Mouse (Mus musculus): ENCODE data around the gene Pik3r2. TPM values are rescaled to one million over a fixed set of nuclear protein-coding genes. Genes with fewer than 3 reads are reported as not detected.
A peak's percentile ranks its signal among the peaks of the same experiment; 100 is the strongest.

Pik3r2 gene
- polyA plus RNA-seq, 1 experiment, result 56.3 TPM

DNA sequence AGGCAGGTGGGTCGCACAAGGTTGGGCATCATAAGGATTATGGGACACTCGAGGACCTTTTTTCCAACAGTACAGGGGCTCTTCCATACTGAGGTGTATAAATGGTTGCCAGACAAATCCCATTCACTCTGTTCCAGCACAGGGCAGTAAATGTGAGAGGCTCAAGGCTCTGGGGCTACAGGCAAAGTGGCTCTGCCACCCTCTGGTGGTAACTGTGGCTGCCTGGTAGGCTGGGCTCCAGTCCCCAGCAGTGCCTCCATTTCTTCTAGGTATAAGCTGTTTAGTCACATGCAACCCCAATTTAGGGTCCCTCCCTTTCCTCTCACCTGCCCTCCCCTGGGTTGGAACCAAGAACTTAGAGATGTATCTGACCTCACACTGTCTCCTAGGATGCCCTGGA is 18.9 kb upstream of the Pik3r2 start:
- 93% methylated on average over 2 of the region's 2 CpGs for WGBS
- no peaks in the 10 kb centered on the region for H3K36me3 ChIP-seq (ENCODE audit: control insufficient read depth, insufficient read depth, low read length)
- no peak for DNase-seq (ENCODE audit: low read depth in 1 of 2, low spot score in 2 of 2)
- TF ChIP-seq CTCF (IDR thresholded peaks at IDR 0.05; ENCODE audit: extremely low read depth, insufficient read depth, insufficient read length, insufficient replicate concordance) (no peak), POLR2A (IDR thresholded peaks at IDR 0.05; ENCODE audit: low read depth, low read length) (no peak)
- no peak overlapping the region for H3K4me3 ChIP-seq (ENCODE audit: extremely low read depth, insufficient read depth, insufficient read length)
- peaks cover 28% of the 10 kb centered on the region for H3K4me1 ChIP-seq (ENCODE audit: control insufficient read depth, insufficient read depth, insufficient read length)
- H3K27ac ChIP-seq (ENCODE audit: insufficient read depth, low read length), result no peak overlapping the region
- H3K27me3 ChIP-seq (ENCODE audit: control insufficient read depth, insufficient read depth, low read length), result no peaks in the 10 kb centered on the region

GRCm38 (mm10) chr8:70794215-70794614 is 17.7 kb upstream of the Pik3r2 start:
- 81% methylated on average over 2 of the region's 2 CpGs for WGBS
- DNase-seq (ENCODE audit: low read depth in 1 of 2, low spot score in 2 of 2), result no peak
- Histone ChIP-seq H3K36me3 (ENCODE audit: control insufficient read depth, insufficient read depth, low read length) (peaks cover 6% of the 10 kb centered on the region), H3K27me3 (ENCODE audit: control insufficient read depth, insufficient read depth, low read length) (no peaks in the 10 kb centered on the region), H3K4me1 (ENCODE audit: control insufficient read depth, insufficient read depth, insufficient read length) (peaks cover 28% of the 10 kb centered on the region), H3K4me3 (ENCODE audit: extremely low read depth, insufficient read depth, insufficient read length) (no peak overlapping the region), H3K27ac (ENCODE audit: insufficient read depth, low read length) (no peak overlapping the region)
- no peak for TF ChIP-seq POLR2A (IDR thresholded peaks at IDR 0.05; ENCODE audit: low read depth, low read length)
- TF ChIP-seq CTCF (IDR thresholded peaks at IDR 0.05; ENCODE audit: extremely low read depth, insufficient read depth, insufficient read length, insufficient replicate concordance), result no peak

- H3K4me1 ChIP-seq (ENCODE audit: control insufficient read depth, insufficient read depth, insufficient read length), result peaks cover 23% of the 10 kb centered on the region
- peak overlapping the region; percentile 47; the same call in 1 of the 2 replicates for H3K4me3 ChIP-seq (ENCODE audit: extremely low read depth, insufficient read depth, insufficient read length)
- TF ChIP-seq CTCF (IDR thresholded peaks at IDR 0.05; ENCODE audit: extremely low read depth, insufficient read depth, insufficient read length, insufficient replicate concordance), result no peak
- TF ChIP-seq POLR2A (IDR thresholded peaks at IDR 0.05; ENCODE audit: low read depth, low read length), result no peak
- peak overlapping the region; percentile 55 for H3K27ac ChIP-seq (ENCODE audit: insufficient read depth, low read length)
- DNase-seq (ENCODE audit: low read depth in 1 of 2, low spot score in 2 of 2), result peak; percentile 77 to 85
- no peaks in the 10 kb centered on the region for H3K27me3 ChIP-seq (ENCODE audit: control insufficient read depth, insufficient read depth, low read length)
- WGBS, result under 1% methylated on average over 20 of the region's 20 CpGs
- H3K36me3 ChIP-seq (ENCODE audit: control insufficient read depth, insufficient read depth, low read length), result peaks cover 21% of the 10 kb centered on the region
Observed at GRCm38 (mm10) chr8:70792700-70793099, 16.2 kb upstream of the Pik3r2 start.

GRCm38 (mm10) chr8:70791975-70792691 is 15.6 kb upstream of the Pik3r2 start:
- Histone ChIP-seq H3K27me3 (ENCODE audit: control insufficient read depth, insufficient read depth, low read length) (no peaks in the 10 kb centered on the region), H3K27ac (ENCODE audit: insufficient read depth, low read length) (peak overlapping the region; percentile 80), H3K4me3 (ENCODE audit: extremely low read depth, insufficient read depth, insufficient read length) (peak overlapping the region; percentile 73), H3K4me1 (ENCODE audit: control insufficient read depth, insufficient read depth, insufficient read length) (peaks cover 20% of the 10 kb centered on the region), H3K36me3 (ENCODE audit: control insufficient read depth, insufficient read depth, low read length) (peaks cover 27% of the 10 kb centered on the region)
- no peak for TF ChIP-seq CTCF (IDR thresholded peaks at IDR 0.05; ENCODE audit: extremely low read depth, insufficient read depth, insufficient read length, insufficient replicate concordance)
- TF ChIP-seq POLR2A (IDR thresholded peaks at IDR 0.05; ENCODE audit: low read depth, low read length), result peak; percentile 52
- peak; percentile 94 to 98 for DNase-seq (ENCODE audit: low read depth in 1 of 2, low spot score in 2 of 2)
- WGBS, result under 1% methylated on average over 58 of the region's 58 CpGs

- peak overlapping the region; percentile 80 for H3K27ac ChIP-seq (ENCODE audit: insufficient read depth, low read length)
- TF ChIP-seq POLR2A (IDR thresholded peaks at IDR 0.05; ENCODE audit: low read depth, low read length) (no peak), CTCF (IDR thresholded peaks at IDR 0.05; ENCODE audit: extremely low read depth, insufficient read depth, insufficient read length, insufficient replicate concordance) (no peak)
- peaks cover 14% of the 10 kb centered on the region for H3K4me1 ChIP-seq (ENCODE audit: control insufficient read depth, insufficient read depth, insufficient read length)
- no peaks in the 10 kb centered on the region for H3K27me3 ChIP-seq (ENCODE audit: control insufficient read depth, insufficient read depth, low read length)
- H3K36me3 ChIP-seq (ENCODE audit: control insufficient read depth, insufficient read depth, low read length), result peaks cover 35% of the 10 kb centered on the region
- DNase-seq (ENCODE audit: low read depth in 1 of 2, low spot score in 2 of 2), result peak; percentile 67 to 77
- 2% methylated on average over 7 of the region's 7 CpGs for WGBS
- H3K4me3 ChIP-seq (ENCODE audit: extremely low read depth, insufficient read depth, insufficient read length), result peak overlapping the region; percentile 73
Observed at GRCm38 (mm10) chr8:70791294-70791701, 14.8 kb upstream of the Pik3r2 start.

GRCm38 (mm10) chr8:70790846-70791245 is 14.3 kb upstream of the Pik3r2 start:
- peak overlapping the region; percentile 65 for H3K27ac ChIP-seq (ENCODE audit: insufficient read depth, low read length)
- peaks cover 40% of the 10 kb centered on the region for H3K36me3 ChIP-seq (ENCODE audit: control insufficient read depth, insufficient read depth, low read length)
- WGBS, result 27% methylated on average over 8 of the region's 8 CpGs
- H3K4me1 ChIP-seq (ENCODE audit: control insufficient read depth, insufficient read depth, insufficient read length), result peaks cover 14% of the 10 kb centered on the region
- DNase-seq (ENCODE audit: low read depth in 1 of 2, low spot score in 2 of 2), result no peak
- no peak for TF ChIP-seq POLR2A (IDR thresholded peaks at IDR 0.05; ENCODE audit: low read depth, low read length)
- TF ChIP-seq CTCF (IDR thresholded peaks at IDR 0.05; ENCODE audit: extremely low read depth, insufficient read depth, insufficient read length, insufficient replicate concordance), result no peak
- peak overlapping the region; percentile 73 for H3K4me3 ChIP-seq (ENCODE audit: extremely low read depth, insufficient read depth, insufficient read length)
- no peaks in the 10 kb centered on the region for H3K27me3 ChIP-seq (ENCODE audit: control insufficient read depth, insufficient read depth, low read length)

DNA sequence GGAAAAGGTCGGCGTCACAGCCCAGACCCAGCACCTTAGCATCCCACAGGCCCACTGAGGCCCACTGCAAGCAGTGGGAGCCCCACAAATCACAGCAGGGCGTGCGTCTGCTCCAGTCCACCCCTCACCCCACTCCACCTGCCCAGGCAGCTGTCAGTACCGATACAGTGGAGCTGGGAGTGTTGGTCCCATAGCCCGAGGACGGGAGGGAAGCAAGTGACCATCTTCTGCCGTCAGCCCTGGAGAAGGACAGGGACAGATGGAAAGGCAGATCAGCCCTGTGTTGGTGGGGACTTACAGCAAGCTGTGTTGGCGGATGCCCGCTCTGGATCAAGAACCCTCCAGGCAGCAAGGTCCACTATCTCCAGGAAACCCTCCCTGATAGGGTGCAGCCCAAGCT is 12.5 kb upstream of the Pik3r2 start:
- Histone ChIP-seq H3K36me3 (ENCODE audit: control insufficient read depth, insufficient read depth, low read length) (peaks cover 50% of the 10 kb centered on the region), H3K4me1 (ENCODE audit: control insufficient read depth, insufficient read depth, insufficient read length) (peaks cover 14% of the 10 kb centered on the region), H3K27ac (ENCODE audit: insufficient read depth, low read length) (no peak overlapping the region), H3K27me3 (ENCODE audit: control insufficient read depth, insufficient read depth, low read length) (no peaks in the 10 kb centered on the region), H3K4me3 (ENCODE audit: extremely low read depth, insufficient read depth, insufficient read length) (no peak overlapping the region)
- no peak for DNase-seq (ENCODE audit: low read depth in 1 of 2, low spot score in 2 of 2)
- no peak for TF ChIP-seq CTCF (IDR thresholded peaks at IDR 0.05; ENCODE audit: extremely low read depth, insufficient read depth, insufficient read length, insufficient replicate concordance)
- TF ChIP-seq POLR2A (IDR thresholded peaks at IDR 0.05; ENCODE audit: low read depth, low read length), result no peak
- WGBS, result 95% methylated on average over 10 of the region's 10 CpGs

All from spleen, adult 2 months (tissue).